ENCODE assay signal across 8 mouse cellular contexts in genomic region chr11:101465101-101465868, GRCm38 (mm10). TPM values are rescaled to one million over a fixed set of nuclear protein-coding genes. Genes with fewer than 3 reads are reported as not detected.
DNase-seq lines count a peak whose midpoint lies in the region; ATAC-seq and TF ChIP-seq lines count a peak whose summit lies in the region.

No protein-coding gene starts in this region.

- H3K4me2 ChIP-seq in lung, embryonic 16.5 days (ENCODE audit: low read depth, low read length): peak overlapping the region; percentile 95

- TF ChIP-seq EP300 in heart, adult 2 months (IDR thresholded peaks at IDR 0.05; ENCODE audit: insufficient read depth, low read depth, low read length): no peak

- no peaks in the 10 kb centered on the region for H3K36me3 ChIP-seq in heart, adult 2 months (ENCODE audit: control insufficient read depth, insufficient read depth, low read length)
- 0 out of 2 replicates have a peak, but pooled peaks cover under 1% of the 10 kb centered on the region for H3K36me3 ChIP-seq in lung, embryonic 16.5 days (ENCODE audit: control insufficient read depth, insufficient read depth, low read length)

- no peak for TF ChIP-seq POLR2A in heart, adult 2 months (IDR thresholded peaks at IDR 0.05; ENCODE audit: insufficient read depth, low read depth, low read length)
- TF ChIP-seq POLR2A in olfactory bulb, adult 2 months (IDR thresholded peaks at IDR 0.05; ENCODE audit: insufficient read depth, low read depth, low read length): 0 out of 2 replicates have a peak, but pooled peaks have one; percentile 9

- no peaks in the 10 kb centered on the region for H3K9me3 ChIP-seq in lung, embryonic 16.5 days (ENCODE audit: control insufficient read depth, low read length)

- H3K79me2 ChIP-seq in heart, adult 2 months (replicated peaks; ENCODE audit: control insufficient read depth, insufficient read depth, low read length): no peaks in the 10 kb centered on the region

- DNase-seq in right cerebral cortex, postnatal 14 days: peak; percentile 37
- DNase-seq in right cerebral cortex, adult 2 months (ENCODE audit: low spot score in 2 of 2): no peak
- peak; percentile 66 for DNase-seq in embryo, embryonic 10 days (ENCODE audit: low spot score)
- DNase-seq in heart, adult 2 months: peak; percentile 75 to 83
- peak; percentile 60 for DNase-seq in kidney, adult 18-20 months
- peak; percentile 18 for DNase-seq in urinary bladder, postnatal 10 days (ENCODE audit: low spot score)

- H3K27ac ChIP-seq in heart, adult 2 months: peak overlapping the region; percentile 88
- H3K27ac ChIP-seq in lung, embryonic 16.5 days (ENCODE audit: low read length): peak overlapping the region; percentile 89
- H3K27ac ChIP-seq in olfactory bulb, adult 2 months (ENCODE audit: insufficient read depth, low read depth, low read length): peak overlapping the region; percentile 65

- H3K9ac ChIP-seq in heart, adult 2 months (ENCODE audit: low read depth, low read length): peak overlapping the region; percentile 82
- H3K9ac ChIP-seq in lung, embryonic 16.5 days (ENCODE audit: low read length): peak overlapping the region; percentile 84

- H3K27me3 ChIP-seq in heart, adult 2 months (ENCODE audit: control insufficient read depth, insufficient read depth, low read length): no peaks in the 10 kb centered on the region
- H3K27me3 ChIP-seq in lung, embryonic 16.5 days (ENCODE audit: control insufficient read depth, insufficient read depth, low read depth, low read length): no peaks in the 10 kb centered on the region; the same call in 1 of the 2 replicates

- intact Hi-C loops in heart, adult 2 months (cut with DNase I): loop anchor here (2.0 to 5.0 kb wide), 2 partner anchors 16 to 87 kb away; partner anchors contain the start of genes Brca1, Ifi35 and Nbr1

- H3K4me3 ChIP-seq in heart, adult 2 months: peak overlapping the region; percentile 82
- H3K4me3 ChIP-seq in lung, embryonic 16.5 days (ENCODE audit: low read length): peak overlapping the region; percentile 81
- peak overlapping the region; percentile 99 for H3K4me3 ChIP-seq in olfactory bulb, adult 2 months (ENCODE audit: insufficient read depth, low read depth, low read length)

- 0 out of 2 replicates have a peak, but pooled peaks have one; percentile 21 for TF ChIP-seq CTCF in heart, adult 2 months (IDR thresholded peaks at IDR 0.05)
- no peak for TF ChIP-seq CTCF in olfactory bulb, adult 2 months (IDR thresholded peaks at IDR 0.05; ENCODE audit: insufficient read depth, low read depth, low read length)

- WGBS in heart, adult 2 months: 3% methylated on average over 51 of the region's 51 CpGs
- WGBS in lung, embryonic 16.5 days: under 1% methylated on average over 51 of the region's 51 CpGs
- under 1% methylated on average over 51 of the region's 51 CpGs for WGBS in olfactory bulb, adult 2 months

- H3K4me1 ChIP-seq in heart, adult 2 months (ENCODE audit: control insufficient read depth, insufficient read depth, low read length): peaks cover 3% of the 10 kb centered on the region
- peaks cover 32% of the 10 kb centered on the region for H3K4me1 ChIP-seq in lung, embryonic 16.5 days (replicated peaks; ENCODE audit: control insufficient read depth, insufficient read depth, low read length)
- peaks cover 32% of the 10 kb centered on the region for H3K4me1 ChIP-seq in olfactory bulb, adult 2 months (ENCODE audit: control insufficient read depth, insufficient read depth, low read length)

- peak; percentile 36 for ATAC-seq in lung, embryonic 16.5 days (ENCODE audit: low read depth)

RNA-seq across cellular contexts. Expression of gene Rnd2, which starts 0.5 kb away (rescaled TPM):
- 1 to 10 TPM; 6.5 to 8.0 TPM for total RNA-seq in heart, adult 2 months (2021)
- polyA plus RNA-seq in heart, adult 2 months (2012; rRNA removed): 5.8 and 9.8 TPM in 2 replicates
- polyA plus RNA-seq in lung, embryonic 16.5 days (2015; fragmentation: Nextera tagmentation; extraction: Ambion mirVana): 6.7 and 7.6 TPM in 2 replicates
- 335 TPM in 1 of 2 replicates, not detected in the other for polyA plus RNA-seq in olfactory bulb, adult 2 months (2012; ENCODE audit: insufficient read depth, insufficient read length, low replicate concordance, missing spikeins)

RNA-seq across cellular contexts. Expression of gene Vat1, which starts 0.7 kb away (rescaled TPM):
- total RNA-seq in heart, adult 2 months (2021): 10 to 100 TPM; 20.4 to 21.4 TPM
- 29.6 and 35.0 TPM in 2 replicates for polyA plus RNA-seq in heart, adult 2 months (2012; rRNA removed)
- polyA plus RNA-seq in lung, embryonic 16.5 days (2015; fragmentation: Nextera tagmentation; extraction: Ambion mirVana): 50.2 and 52.0 TPM in 2 replicates
- not detected in 2 replicates for polyA plus RNA-seq in olfactory bulb, adult 2 months (2012; ENCODE audit: insufficient read depth, insufficient read length, low replicate concordance, missing spikeins)

RNA-seq across cellular contexts. Expression of gene Ifi35, which starts 17.1 kb away (rescaled TPM):
- 10 to 100 TPM; 11.5 to 12.6 TPM for total RNA-seq in heart, adult 2 months (2021)
- 25.5 and 29.4 TPM in 2 replicates for polyA plus RNA-seq in heart, adult 2 months (2012; rRNA removed)
- polyA plus RNA-seq in lung, embryonic 16.5 days (2015; fragmentation: Nextera tagmentation; extraction: Ambion mirVana): 27.3 and 29.1 TPM in 2 replicates
- not detected in 2 replicates for polyA plus RNA-seq in olfactory bulb, adult 2 months (2012; ENCODE audit: insufficient read depth, insufficient read length, low replicate concordance, missing spikeins)

RNA-seq across cellular contexts. Expression of gene Rpl27, which starts 23.2 kb away (rescaled TPM):
- total RNA-seq in heart, adult 2 months (2021): 10 to 100 TPM; 38.3 to 48.4 TPM
- 234 and 242 TPM in 2 replicates for polyA plus RNA-seq in heart, adult 2 months (2012; rRNA removed)
- 273 and 291 TPM in 2 replicates for polyA plus RNA-seq in lung, embryonic 16.5 days (2015; fragmentation: Nextera tagmentation; extraction: Ambion mirVana)
- not detected in 2 replicates for polyA plus RNA-seq in olfactory bulb, adult 2 months (2012; ENCODE audit: insufficient read depth, insufficient read length, low replicate concordance, missing spikeins)

RNA-seq across cellular contexts. Expression of gene Ptges3l, which starts 40.2 kb away (rescaled TPM):
- 10 to 100 TPM; 50.6 to 58.3 TPM for total RNA-seq in heart, adult 2 months (2021)
- polyA plus RNA-seq in heart, adult 2 months (2012; rRNA removed): 56.8 and 81.6 TPM in 2 replicates
- polyA plus RNA-seq in lung, embryonic 16.5 days (2015; fragmentation: Nextera tagmentation; extraction: Ambion mirVana): 12.5 and 13.9 TPM in 2 replicates
- not detected in 2 replicates for polyA plus RNA-seq in olfactory bulb, adult 2 months (2012; ENCODE audit: insufficient read depth, insufficient read length, low replicate concordance, missing spikeins)

Comparison
In these comparisons a context has a peak if more than half of its experiments do, and no peak if none do; other contexts are left out.
1. DNase-seq: peak in right cerebral cortex, postnatal 14 days (single experiment), embryo, embryonic 10 days (single experiment), heart, adult 2 months (2 of 2), kidney, adult 18-20 months (single experiment) and urinary bladder, postnatal 10 days (single experiment); none in right cerebral cortex, adult 2 months (0 of 2).
2. RNA of gene Ifi35, which starts 17.1 kb away (polyA plus RNA-seq): 27.3 to 29.1 TPM in lung, embryonic 16.5 days and 25.5 to 29.4 TPM in heart, adult 2 months; not detected in olfactory bulb, adult 2 months; every median in the first group is over 10 times any median in the second.
3. Peak in every context shown above with its lines, with median percentiles within 50 percentile points of each other: H3K27ac ChIP-seq and H3K4me3 ChIP-seq.